Mouse (Mus musculus) bone marrow macrophage, adult 2 months (primary cell): ENCODE results near the gene Epdr1.
"Not testable (repeated sequence)": the region's sequence is repeated elsewhere in the genome, so short reads cannot be mapped to it uniquely, and the experiment has no call there.

Source experiments
- CTCF ChIP-seq: IDR thresholded peaks from 2 replicates; pipeline ENCODE4 v1.5.1; 2012; ENCODE audit warnings: low read depth, mild to moderate bottlenecking, low read length, moderate library complexity
- POLR2A ChIP-seq: IDR thresholded peaks from 2 replicates; pipeline ENCODE4 v1.6.1; 2012; ENCODE audit warnings: mild to moderate bottlenecking, low read depth, low read length, borderline replicate concordance

DNA sequence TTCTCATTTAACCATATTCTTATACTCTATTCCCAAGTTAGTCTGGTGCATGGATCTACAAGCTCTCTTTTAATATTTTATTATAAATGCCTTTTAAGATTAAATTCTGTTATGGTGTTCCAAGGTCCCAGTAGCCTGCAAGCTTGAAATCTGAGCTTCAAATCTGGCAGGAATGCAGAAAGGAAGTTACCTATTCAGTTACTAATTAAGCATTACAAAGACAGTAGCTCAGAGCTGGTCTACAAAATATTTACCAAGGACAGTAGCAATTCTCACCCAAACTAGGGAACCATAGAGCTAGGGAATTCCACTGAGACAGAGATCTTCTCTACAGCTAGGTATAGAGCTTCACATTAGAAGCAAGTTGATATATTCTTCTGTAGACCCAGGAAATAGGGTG, 49.6 kb downstream of the Epdr1 start:
- TF ChIP-seq POLR2A, CTCF: not testable (repeated sequence)
